Mouse (Mus musculus): ENCODE measurements around the gene Ptpn12. TPM values are rescaled to one million over a fixed set of nuclear protein-coding genes. Genes with fewer than 3 reads are reported as not detected.

Ptpn12 gene
- 112 and 137 TPM in 2 replicates for total RNA-seq (2014; fragmentation: Nextera tagmentation)
- 84.7 and 95.6 TPM in 2 replicates for total RNA-seq (2017)
- polyA plus RNA-seq (2012) = 25.4 and 59.0 TPM in 2 replicates

DNA sequence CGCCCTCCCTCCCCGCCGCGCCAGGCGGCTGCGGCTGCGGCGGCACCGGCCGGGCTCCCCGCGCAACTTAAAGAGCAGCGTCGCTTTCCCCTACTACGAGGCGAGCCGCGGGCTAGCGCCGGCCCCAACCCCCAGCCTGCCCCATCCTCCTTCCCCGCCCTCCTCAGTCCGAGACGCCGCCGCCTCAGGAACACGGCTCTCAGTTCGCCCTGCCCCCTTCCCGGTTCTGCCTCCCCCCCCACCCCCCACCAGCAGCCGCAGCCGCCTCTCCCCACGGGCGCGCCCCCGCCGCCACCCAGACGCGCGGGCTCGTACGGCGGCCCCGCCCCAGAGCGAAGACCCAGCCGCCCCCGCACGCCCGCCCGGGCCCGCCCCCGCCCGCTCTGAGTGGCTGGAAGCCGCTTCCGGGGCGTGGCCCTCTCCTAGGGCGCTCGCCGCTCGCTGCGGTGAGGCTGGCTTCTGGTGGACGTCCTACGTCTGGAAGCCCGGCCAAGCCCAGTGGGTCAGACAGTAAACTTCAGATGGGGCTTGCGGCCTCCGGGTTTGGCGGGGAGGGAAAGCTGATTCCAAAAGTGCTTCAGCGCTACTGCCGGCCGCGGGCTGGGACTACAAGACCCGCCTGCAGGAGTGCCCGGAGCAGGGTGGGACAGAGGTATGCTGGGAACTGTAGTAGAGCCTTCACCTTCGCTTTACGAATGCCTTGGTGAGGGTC, at the start of gene Ptpn12:
Gene Ptpn12, minus strand, starts transcription at position 92 of the 712 bp plus-strand sequence.
- no peaks in the 10 kb centered on the region for H3K9me3 ChIP-seq (replicated peaks)
- peak; percentile 81 for ATAC-seq (ENCODE audit: extremely low read depth, insufficient number of reproducible peaks, low FRiP score, poor library complexity, severe bottlenecking)
- TF ChIP-seq GATA2 (IDR thresholded peaks at IDR 0.05; ENCODE audit: borderline replicate concordance, low read depth, low read length) (no peak), GATA1 (IDR thresholded peaks at IDR 0.05; ENCODE audit: borderline replicate concordance, low read length) (no peak), TAL1 (conservative IDR thresholded peaks at IDR 0.05; ENCODE audit: low read depth, low read length) (no peak), CTCF (IDR thresholded peaks at IDR 0.05; ENCODE audit: low read depth, low read length) (no peak), POLR2AphosphoS5 (IDR thresholded peaks at IDR 0.05; ENCODE audit: insufficient replicate concordance, low read depth, low read length) (no peak)
- no peaks in the 10 kb centered on the region for H3K27me3 ChIP-seq (ENCODE audit: insufficient read depth, low read length)
- H3K36me3 ChIP-seq (replicated peaks) = no peaks in the 10 kb centered on the region
- peak; percentile 86 for DNase-seq (ENCODE audit: low spot score)
- peaks cover 21% of the 10 kb centered on the region for H3K4me1 ChIP-seq (ENCODE audit: insufficient read depth, low read depth, low read length)
- peak within 1 kb of the TSS; percentile 96 for H3K4me3 ChIP-seq (ENCODE audit: low read depth, low read length)

DNA sequence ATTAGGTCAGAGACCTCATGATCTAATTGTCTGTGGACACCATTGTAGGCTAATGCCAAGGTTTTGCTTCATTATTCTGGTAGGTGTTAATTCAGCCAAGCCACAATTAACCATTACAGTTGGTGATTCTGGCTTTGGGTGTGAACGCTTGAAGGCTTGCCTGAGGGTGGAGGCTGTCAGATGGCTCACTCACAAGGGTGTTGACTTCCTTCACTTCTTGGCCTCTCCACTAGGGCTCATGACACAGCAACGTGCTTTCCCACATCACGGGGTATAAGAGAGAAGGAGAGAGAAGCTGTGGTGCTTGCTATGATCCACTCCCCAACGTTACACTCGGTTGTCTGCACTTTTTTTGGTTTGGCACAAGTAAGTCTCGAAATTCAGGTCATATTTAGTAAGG, 35.5 kb upstream of the Ptpn12 start:
- no peaks in the 10 kb centered on the region for H3K9me3 ChIP-seq (replicated peaks)
- DNase-seq (ENCODE audit: low spot score) (no peak), ATAC-seq (ENCODE audit: extremely low read depth, insufficient number of reproducible peaks, low FRiP score, poor library complexity, severe bottlenecking) (no peak)
- peaks cover 26% of the 10 kb centered on the region for H3K27me3 ChIP-seq (ENCODE audit: insufficient read depth, low read length)
- TF ChIP-seq GATA2 (IDR thresholded peaks at IDR 0.05; ENCODE audit: borderline replicate concordance, low read depth, low read length) (no peak), CTCF (IDR thresholded peaks at IDR 0.05; ENCODE audit: low read depth, low read length) (no peak), GATA1 (IDR thresholded peaks at IDR 0.05; ENCODE audit: borderline replicate concordance, low read length) (no peak), POLR2AphosphoS5 (IDR thresholded peaks at IDR 0.05; ENCODE audit: insufficient replicate concordance, low read depth, low read length) (no peak), TAL1 (conservative IDR thresholded peaks at IDR 0.05; ENCODE audit: low read depth, low read length) (no peak)
- H3K36me3 ChIP-seq (replicated peaks) = no peaks in the 10 kb centered on the region
- H3K4me1 ChIP-seq (ENCODE audit: insufficient read depth, low read depth, low read length) = no peaks in the 10 kb centered on the region
- no peak overlapping the region for H3K4me3 ChIP-seq (ENCODE audit: low read depth, low read length)

DNA sequence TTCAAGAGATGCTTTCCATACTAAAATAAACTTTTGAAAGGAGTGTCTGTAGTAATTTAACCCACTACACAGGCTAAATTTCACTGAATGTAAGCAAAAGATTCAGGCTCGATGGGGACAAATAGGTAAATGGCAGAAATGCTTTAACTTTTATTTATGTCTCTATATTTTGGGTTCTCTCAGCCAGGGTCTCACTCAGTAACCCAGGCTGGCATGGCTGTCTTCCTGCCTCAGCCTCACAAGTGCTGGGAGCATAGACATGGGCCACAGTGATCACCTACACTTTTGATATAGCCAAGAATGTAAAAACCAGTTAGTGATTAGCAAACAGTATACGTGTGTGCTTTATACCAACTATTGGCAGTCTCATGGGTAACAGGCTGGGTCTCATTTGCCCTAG, 1.5 kb upstream of the Ptpn12 start:
- Histone ChIP-seq H3K36me3 (replicated peaks) (no peaks in the 10 kb centered on the region), H3K9me3 (replicated peaks) (no peaks in the 10 kb centered on the region), H3K4me3 (ENCODE audit: low read depth, low read length) (no peak overlapping the region; the same call in 1 of the 2 replicates), H3K4me1 (ENCODE audit: insufficient read depth, low read depth, low read length) (peaks cover 11% of the 10 kb centered on the region), H3K27me3 (ENCODE audit: insufficient read depth, low read length) (no peaks in the 10 kb centered on the region)
- ATAC-seq (ENCODE audit: extremely low read depth, insufficient number of reproducible peaks, low FRiP score, poor library complexity, severe bottlenecking) (no peak), DNase-seq (ENCODE audit: low spot score) (no peak)
- no peak for TF ChIP-seq CTCF (IDR thresholded peaks at IDR 0.05; ENCODE audit: low read depth, low read length)
- TF ChIP-seq GATA1 (IDR thresholded peaks at IDR 0.05; ENCODE audit: borderline replicate concordance, low read length) = no peak
- TF ChIP-seq POLR2AphosphoS5 (IDR thresholded peaks at IDR 0.05; ENCODE audit: insufficient replicate concordance, low read depth, low read length) = no peak

DNA sequence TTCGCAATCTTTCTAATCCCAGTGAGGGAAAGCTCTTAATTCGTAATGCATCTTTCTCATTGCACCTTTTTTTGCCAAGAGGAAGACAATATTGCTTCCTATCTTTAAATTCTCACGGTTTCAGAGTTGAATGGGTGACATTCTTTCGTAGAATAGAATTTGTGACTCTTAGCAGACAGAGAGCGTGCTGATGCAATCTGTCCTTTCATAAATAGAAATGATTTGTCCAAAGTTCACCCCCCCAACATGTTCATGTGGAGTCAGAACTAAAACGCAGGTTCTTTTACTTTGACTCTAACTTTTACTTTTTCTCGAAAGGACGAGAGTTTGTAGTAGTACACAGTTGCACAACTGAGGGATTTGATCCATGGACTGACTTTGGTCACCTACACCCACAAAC, 884 bp upstream of the Ptpn12 start:
- DNase-seq (ENCODE audit: low spot score) (no peak), ATAC-seq (ENCODE audit: extremely low read depth, insufficient number of reproducible peaks, low FRiP score, poor library complexity, severe bottlenecking) (no peak)
- Histone ChIP-seq H3K9me3 (replicated peaks) (no peaks in the 10 kb centered on the region), H3K4me1 (ENCODE audit: insufficient read depth, low read depth, low read length) (peaks cover 14% of the 10 kb centered on the region), H3K36me3 (replicated peaks) (no peaks in the 10 kb centered on the region), H3K27me3 (ENCODE audit: insufficient read depth, low read length) (no peaks in the 10 kb centered on the region), H3K4me3 (ENCODE audit: low read depth, low read length) (peak overlapping the region; percentile 77)
- TF ChIP-seq POLR2AphosphoS5 (IDR thresholded peaks at IDR 0.05; ENCODE audit: insufficient replicate concordance, low read depth, low read length) (no peak), GATA2 (IDR thresholded peaks at IDR 0.05; ENCODE audit: borderline replicate concordance, low read depth, low read length) (no peak), CTCF (IDR thresholded peaks at IDR 0.05; ENCODE audit: low read depth, low read length) (no peak), TAL1 (conservative IDR thresholded peaks at IDR 0.05; ENCODE audit: low read depth, low read length) (no peak), GATA1 (IDR thresholded peaks at IDR 0.05; ENCODE audit: borderline replicate concordance, low read length) (no peak)

DNA sequence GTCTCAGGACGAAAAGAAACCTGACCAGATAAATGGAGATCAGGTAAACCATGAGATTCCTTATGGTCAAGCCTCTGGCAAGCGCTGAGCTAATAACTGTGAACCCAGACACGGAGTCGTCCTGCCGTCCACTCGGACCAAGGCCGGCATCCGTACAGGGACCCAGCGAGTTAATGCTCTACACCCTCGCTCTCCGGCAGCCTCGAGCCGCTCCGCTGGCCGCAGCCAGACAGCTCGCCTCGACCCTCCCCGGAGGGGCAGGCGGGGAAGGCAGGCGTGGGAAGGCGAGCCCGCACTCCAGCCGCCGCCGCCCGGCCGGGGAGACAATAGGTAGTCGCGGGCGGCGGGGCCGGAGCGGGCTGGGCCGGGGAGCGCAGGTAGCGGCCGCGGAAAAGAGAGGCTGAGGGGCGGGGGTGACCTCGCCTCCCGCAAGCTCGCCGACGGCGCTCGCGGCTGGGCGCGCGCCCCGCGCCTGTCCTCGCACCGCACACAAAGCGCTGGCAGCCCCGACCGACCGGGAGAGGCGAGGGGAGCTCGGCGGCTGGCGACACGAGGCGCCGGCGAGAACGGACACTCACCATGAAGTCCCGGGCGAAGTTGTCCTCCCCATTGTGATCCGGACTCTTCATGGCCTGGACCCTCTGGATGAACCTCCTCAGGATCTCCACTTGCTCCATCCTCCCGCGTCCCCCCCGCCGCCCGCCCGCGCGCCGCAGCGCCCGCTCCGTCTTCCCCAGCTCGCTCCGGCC, 466 bp downstream of the Ptpn12 start:
- Histone ChIP-seq H3K27me3 (ENCODE audit: insufficient read depth, low read length) (no peaks in the 10 kb centered on the region), H3K4me1 (ENCODE audit: insufficient read depth, low read depth, low read length) (peaks cover 28% of the 10 kb centered on the region), H3K4me3 (ENCODE audit: low read depth, low read length) (peak overlapping the region; percentile 96), H3K36me3 (replicated peaks) (no peaks in the 10 kb centered on the region), H3K9me3 (replicated peaks) (no peaks in the 10 kb centered on the region)
- DNase-seq (ENCODE audit: low spot score) (peak; percentile 55), ATAC-seq (ENCODE audit: extremely low read depth, insufficient number of reproducible peaks, low FRiP score, poor library complexity, severe bottlenecking) (no peak)
- no peak for TF ChIP-seq CTCF (IDR thresholded peaks at IDR 0.05; ENCODE audit: low read depth, low read length)
- no peak for TF ChIP-seq TAL1 (conservative IDR thresholded peaks at IDR 0.05; ENCODE audit: low read depth, low read length)
- TF ChIP-seq GATA2 (IDR thresholded peaks at IDR 0.05; ENCODE audit: borderline replicate concordance, low read depth, low read length) = no peak
- TF ChIP-seq GATA1 (IDR thresholded peaks at IDR 0.05; ENCODE audit: borderline replicate concordance, low read length) = no peak
- no peak for TF ChIP-seq POLR2AphosphoS5 (IDR thresholded peaks at IDR 0.05; ENCODE audit: insufficient replicate concordance, low read depth, low read length)

DNA sequence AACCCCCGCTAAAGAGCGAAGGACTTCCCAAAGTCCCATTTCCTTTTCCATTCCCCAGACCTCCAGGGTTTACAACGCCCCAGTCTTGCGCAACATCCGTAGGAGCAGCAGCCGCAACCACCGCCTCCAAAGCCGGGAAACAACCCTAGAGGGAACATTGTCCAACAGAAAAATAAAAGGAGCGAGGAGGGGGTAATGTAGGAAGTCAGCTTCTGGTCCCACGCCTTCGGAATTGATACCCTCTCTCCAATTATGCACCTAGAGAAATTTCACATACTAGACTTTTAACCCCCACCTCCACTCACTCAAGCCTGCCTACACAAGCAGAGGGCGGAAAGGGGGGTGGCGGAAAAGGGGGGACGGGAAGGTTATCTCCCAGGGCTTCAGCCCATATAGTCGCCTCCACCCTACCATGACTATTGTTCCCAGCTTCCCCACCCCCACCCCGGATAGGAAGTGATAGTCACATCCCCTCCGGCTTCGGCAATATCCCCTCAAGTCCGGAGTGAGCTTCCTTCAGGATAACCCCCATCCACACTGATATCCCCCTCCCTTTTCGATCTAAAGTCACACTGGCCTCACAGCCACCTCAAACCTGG, 1.1 kb downstream of the Ptpn12 start:
- no peaks in the 10 kb centered on the region for H3K36me3 ChIP-seq (replicated peaks)
- TF ChIP-seq TAL1 (conservative IDR thresholded peaks at IDR 0.05; ENCODE audit: low read depth, low read length) = no peak
- no peak for TF ChIP-seq CTCF (IDR thresholded peaks at IDR 0.05; ENCODE audit: low read depth, low read length)
- no peak for TF ChIP-seq GATA1 (IDR thresholded peaks at IDR 0.05; ENCODE audit: borderline replicate concordance, low read length)
- no peak for TF ChIP-seq POLR2AphosphoS5 (IDR thresholded peaks at IDR 0.05; ENCODE audit: insufficient replicate concordance, low read depth, low read length)
- TF ChIP-seq GATA2 (IDR thresholded peaks at IDR 0.05; ENCODE audit: borderline replicate concordance, low read depth, low read length) = no peak
- peak; percentile 14 for DNase-seq (ENCODE audit: low spot score)
- H3K9me3 ChIP-seq (replicated peaks) = no peaks in the 10 kb centered on the region
- no peak for ATAC-seq (ENCODE audit: extremely low read depth, insufficient number of reproducible peaks, low FRiP score, poor library complexity, severe bottlenecking)
- H3K4me1 ChIP-seq (ENCODE audit: insufficient read depth, low read depth, low read length) = peaks cover 32% of the 10 kb centered on the region
- H3K27me3 ChIP-seq (ENCODE audit: insufficient read depth, low read length) = no peaks in the 10 kb centered on the region
- peak overlapping the region; percentile 96 for H3K4me3 ChIP-seq (ENCODE audit: low read depth, low read length)
